Comparison of ENCODE assay signal across 17 mouse cellular contexts in the genomic region with DNA sequence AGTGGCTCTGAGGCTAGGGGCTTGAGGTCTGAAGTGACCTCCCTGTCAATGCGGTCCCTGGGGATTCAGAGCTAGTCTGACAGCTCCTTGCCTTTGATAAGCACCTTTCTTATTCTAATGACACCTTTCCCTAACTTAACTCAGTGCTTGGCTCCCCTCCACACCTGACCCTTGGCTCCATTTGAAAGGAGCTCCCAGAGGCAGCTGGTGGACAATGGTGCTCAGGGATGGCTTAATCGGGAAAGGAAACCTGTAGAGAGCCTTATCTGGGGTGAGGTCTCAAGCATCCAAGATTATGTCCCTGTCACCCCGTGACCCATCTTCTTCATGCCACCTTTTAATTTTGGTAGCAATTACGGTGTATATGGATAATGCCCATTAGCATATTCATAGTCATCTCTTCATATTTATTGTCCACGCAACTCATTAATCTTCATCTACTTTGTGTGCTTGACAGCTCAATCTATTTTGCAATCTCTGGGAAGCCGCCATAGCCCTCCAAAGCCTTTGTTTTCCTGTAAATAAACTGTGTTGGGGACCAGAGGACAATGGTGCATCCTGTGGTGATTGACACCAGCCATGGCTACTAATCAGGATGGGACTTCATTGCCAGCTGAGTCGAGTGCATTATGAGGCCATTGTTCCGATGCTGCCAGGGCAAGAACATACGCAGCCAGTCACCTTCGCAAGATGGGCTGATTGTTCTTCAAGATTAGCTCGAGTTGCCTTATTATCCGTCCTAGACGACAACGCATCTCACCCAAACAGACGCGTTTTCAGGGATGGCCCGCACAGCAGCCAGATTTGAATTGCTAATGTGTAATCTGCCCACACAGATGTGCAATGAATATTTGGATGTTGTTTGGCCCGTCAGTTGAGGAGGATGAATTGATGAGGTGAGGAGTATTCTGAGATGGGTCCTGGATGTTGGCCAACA. TPM values are rescaled to one million over a fixed set of nuclear protein-coding genes. Genes with fewer than 3 reads are reported as not detected.
A peak's percentile ranks its signal among the peaks of the same experiment; 100 is the strongest.
DNase-seq lines count a peak whose midpoint lies in the region; ATAC-seq lines count a peak whose summit lies in the region.
"Had no signal": no experiment of that assay in that cellular context is flagged by ENCODE, and none has a peak within 500 bp of the region (broad histone marks: within the 10 kb centered on the region; RNA-seq: fewer than 3 reads in every experiment).

No protein-coding gene starts in this region.

- 0 out of 2 replicates have a peak overlapping the region, but pooled peaks have one; percentile 8 for H3K4me2 ChIP-seq in forebrain, embryonic 12.5 days
- no peak overlapping the region for H3K4me2 ChIP-seq in forebrain, embryonic 11.5 days (ENCODE audit: low read depth, low read length, severe bottlenecking)
- no peak overlapping the region for H3K4me2 ChIP-seq in neural tube, embryonic 11.5 days (ENCODE audit: low read depth)
- H3K4me2 ChIP-seq in neural tube, embryonic 15.5 days: no peak overlapping the region
- peak overlapping the region; percentile 10; the same call in 1 of the 2 replicates for H3K4me2 ChIP-seq in hindbrain, embryonic 14.5 days (replicated peaks)
- H3K4me2 ChIP-seq in midbrain, embryonic 14.5 days (ENCODE audit: low read length): 0 out of 2 replicates have a peak overlapping the region, but pooled peaks have one; percentile 22
- H3K4me2 ChIP-seq: forebrain, embryonic 15.5 days; lung, embryonic 15.5 days had no signal

- H3K36me3 ChIP-seq in forebrain, embryonic 12.5 days (replicated peaks): no peaks in the 10 kb centered on the region
- no peaks in the 10 kb centered on the region for H3K36me3 ChIP-seq in forebrain, embryonic 11.5 days (ENCODE audit: control insufficient read depth, insufficient read depth, low read length)
- no peaks in the 10 kb centered on the region for H3K36me3 ChIP-seq in neural tube, embryonic 11.5 days (ENCODE audit: control insufficient read depth, insufficient read depth, low read length)
- no peaks in the 10 kb centered on the region for H3K36me3 ChIP-seq in neural tube, embryonic 15.5 days
- H3K36me3 ChIP-seq in hindbrain, embryonic 14.5 days (replicated peaks; ENCODE audit: control insufficient read depth, insufficient read depth): no peaks in the 10 kb centered on the region
- H3K36me3 ChIP-seq in midbrain, embryonic 14.5 days (ENCODE audit: control insufficient read depth, insufficient read depth, low read length): no peaks in the 10 kb centered on the region
- H3K36me3 ChIP-seq: forebrain, embryonic 15.5 days; lung, embryonic 15.5 days had no signal

- no peak overlapping the region for H3K4me3 ChIP-seq in forebrain, embryonic 12.5 days (replicated peaks)
- H3K4me3 ChIP-seq in forebrain, embryonic 11.5 days (ENCODE audit: low read depth, low read length): no peak overlapping the region
- H3K4me3 ChIP-seq in neural tube, embryonic 11.5 days (ENCODE audit: low read depth, low read length): no peak overlapping the region
- no peak overlapping the region for H3K4me3 ChIP-seq in neural tube, embryonic 15.5 days (replicated peaks)
- no peak overlapping the region for H3K4me3 ChIP-seq in hindbrain, embryonic 14.5 days (replicated peaks; ENCODE audit: low read length)
- H3K4me3 ChIP-seq in midbrain, embryonic 14.5 days (replicated peaks; ENCODE audit: low read depth, low read length): no peak overlapping the region
- H3K4me3 ChIP-seq: forebrain, embryonic 15.5 days; lung, embryonic 15.5 days; myocyte had no signal

- DNase-seq in forebrain, embryonic 11.5 days (ENCODE audit: low spot score): no peak
- DNase-seq in neural tube, embryonic 11.5 days (ENCODE audit: low spot score): peak; percentile 32
- peak; percentile 36 for DNase-seq in hindbrain, embryonic 14.5 days (ENCODE audit: low spot score)
- peak; percentile 37 for DNase-seq in midbrain, embryonic 14.5 days
- DNase-seq in layer of hippocampus, adult 11-12 months (ENCODE audit: low spot score): no peak
- DNase-seq: adrenal gland, adult 2 months; cerebellum, adult 11 months; cerebellum, postnatal 25 days; kidney, adult 9 months; kidney, postnatal 4 days had no signal

- ATAC-seq in forebrain, embryonic 12.5 days (ENCODE audit: low FRiP score): no peak
- no peak for ATAC-seq in forebrain, embryonic 11.5 days (replicated peaks; ENCODE audit: low FRiP score)
- no peak for ATAC-seq in neural tube, embryonic 11.5 days (ENCODE audit: insufficient read depth, low FRiP score, low TSS enrichment)
- no peak for ATAC-seq in neural tube, embryonic 15.5 days (ENCODE audit: low FRiP score)
- peak; percentile 60; the same call in 1 of the 2 replicates for ATAC-seq in hindbrain, embryonic 14.5 days (ENCODE audit: low FRiP score)
- ATAC-seq in midbrain, embryonic 14.5 days (ENCODE audit: low FRiP score, low TSS enrichment): no peak; the same call in 1 of the 2 replicates
- ATAC-seq in granulocyte monocyte progenitor cell, adult 5-6 weeks (replicated peaks; ENCODE audit: poor library complexity, severe bottlenecking): no peak
- ATAC-seq: CD4-positive, CD25-positive, alpha-beta regulatory T cell, adult 4 months; forebrain, embryonic 15.5 days had no signal

- no peak overlapping the region for H3K27ac ChIP-seq in forebrain, embryonic 12.5 days
- no peak overlapping the region for H3K27ac ChIP-seq in forebrain, embryonic 11.5 days (ENCODE audit: low read depth, low read length)
- no peak overlapping the region for H3K27ac ChIP-seq in neural tube, embryonic 11.5 days (ENCODE audit: low read depth, low read length)
- no peak overlapping the region for H3K27ac ChIP-seq in neural tube, embryonic 15.5 days (replicated peaks)
- peak overlapping the region; percentile 40; the same call in 1 of the 2 replicates for H3K27ac ChIP-seq in hindbrain, embryonic 14.5 days
- H3K27ac ChIP-seq in midbrain, embryonic 14.5 days (replicated peaks; ENCODE audit: low read depth, low read length): no peak overlapping the region
- H3K27ac ChIP-seq: forebrain, embryonic 15.5 days; lung, embryonic 15.5 days had no signal

- WGBS in forebrain, embryonic 12.5 days: 14% methylated on average over 18 of the region's 18 CpGs
- 20% methylated on average over 18 of the region's 18 CpGs for WGBS in forebrain, embryonic 11.5 days
- 17% methylated on average over 18 of the region's 18 CpGs for WGBS in neural tube, embryonic 11.5 days
- 10% methylated on average over 18 of the region's 18 CpGs for WGBS in neural tube, embryonic 15.5 days
- WGBS in hindbrain, embryonic 14.5 days: 10% methylated on average over 18 of the region's 18 CpGs
- WGBS in midbrain, embryonic 14.5 days: 13% methylated on average over 18 of the region's 18 CpGs

- no peaks in the 10 kb centered on the region for H3K9me3 ChIP-seq in forebrain, embryonic 12.5 days
- no peaks in the 10 kb centered on the region for H3K9me3 ChIP-seq in forebrain, embryonic 11.5 days (ENCODE audit: control insufficient read depth, low read length)
- no peaks in the 10 kb centered on the region for H3K9me3 ChIP-seq in neural tube, embryonic 11.5 days (ENCODE audit: control insufficient read depth, low read length)
- H3K9me3 ChIP-seq in neural tube, embryonic 15.5 days (replicated peaks): no peaks in the 10 kb centered on the region
- no peaks in the 10 kb centered on the region for H3K9me3 ChIP-seq in hindbrain, embryonic 14.5 days (ENCODE audit: control insufficient read depth, low read length)
- H3K9me3 ChIP-seq in midbrain, embryonic 14.5 days (ENCODE audit: control insufficient read depth, low read length): no peaks in the 10 kb centered on the region
- H3K9me3 ChIP-seq: forebrain, embryonic 15.5 days; lung, embryonic 15.5 days had no signal

- no peaks in the 10 kb centered on the region for H3K27me3 ChIP-seq in forebrain, embryonic 12.5 days
- H3K27me3 ChIP-seq in forebrain, embryonic 11.5 days (ENCODE audit: control insufficient read depth, insufficient read depth, low read length): no peaks in the 10 kb centered on the region
- H3K27me3 ChIP-seq in neural tube, embryonic 11.5 days (ENCODE audit: control insufficient read depth, insufficient read depth, low read length): no peaks in the 10 kb centered on the region
- H3K27me3 ChIP-seq in neural tube, embryonic 15.5 days (replicated peaks): no peaks in the 10 kb centered on the region
- H3K27me3 ChIP-seq in hindbrain, embryonic 14.5 days (ENCODE audit: control insufficient read depth, insufficient read depth, low read length): no peaks in the 10 kb centered on the region
- no peaks in the 10 kb centered on the region for H3K27me3 ChIP-seq in midbrain, embryonic 14.5 days (ENCODE audit: control insufficient read depth, insufficient read depth, low read length)
- H3K27me3 ChIP-seq: forebrain, embryonic 15.5 days; lung, embryonic 15.5 days had no signal

- H3K9ac ChIP-seq in forebrain, embryonic 12.5 days: no peak overlapping the region
- H3K9ac ChIP-seq in forebrain, embryonic 11.5 days (ENCODE audit: low read length): no peak overlapping the region
- no peak overlapping the region for H3K9ac ChIP-seq in neural tube, embryonic 11.5 days (ENCODE audit: low read length)
- no peak overlapping the region for H3K9ac ChIP-seq in neural tube, embryonic 15.5 days (replicated peaks)
- H3K9ac ChIP-seq in hindbrain, embryonic 14.5 days: no peak overlapping the region
- H3K9ac ChIP-seq in midbrain, embryonic 14.5 days (replicated peaks; ENCODE audit: low read length): no peak overlapping the region
- H3K9ac ChIP-seq: forebrain, embryonic 15.5 days; lung, embryonic 15.5 days had no signal

- H3K4me1 ChIP-seq in forebrain, embryonic 12.5 days: peaks cover 6% of the 10 kb centered on the region
- H3K4me1 ChIP-seq in forebrain, embryonic 11.5 days (replicated peaks; ENCODE audit: control insufficient read depth, insufficient read depth, low read length): 0 out of 2 replicates have a peak, but pooled peaks cover 2% of the 10 kb centered on the region
- H3K4me1 ChIP-seq in neural tube, embryonic 11.5 days (ENCODE audit: control insufficient read depth, insufficient read depth, low read length): no peaks in the 10 kb centered on the region
- peaks cover 4% of the 10 kb centered on the region; the same call in 1 of the 2 replicates for H3K4me1 ChIP-seq in neural tube, embryonic 15.5 days
- peaks cover 8% of the 10 kb centered on the region; the same call in 1 of the 2 replicates for H3K4me1 ChIP-seq in hindbrain, embryonic 14.5 days (replicated peaks; ENCODE audit: control insufficient read depth, insufficient read depth, low read length)
- 0 out of 2 replicates have a peak, but pooled peaks cover 4% of the 10 kb centered on the region for H3K4me1 ChIP-seq in midbrain, embryonic 14.5 days (ENCODE audit: control insufficient read depth, insufficient read depth, low read length)
- H3K4me1 ChIP-seq: lung, embryonic 15.5 days had no signal

RNA-seq across cellular contexts. Expression of a gene that starts 24.3 kb away (rescaled TPM):
- polyA plus RNA-seq in forebrain, embryonic 12.5 days (2016; fragmentation: Nextera tagmentation; extraction: Ambion mirVana): 136 and 143 TPM in 2 replicates
- polyA plus RNA-seq in forebrain, embryonic 11.5 days (2014; fragmentation: Nextera tagmentation; extraction: Ambion mirVana): 103 and 112 TPM in 2 replicates
- polyA plus RNA-seq in neural tube, embryonic 11.5 days (2014; fragmentation: Nextera tagmentation; extraction: Ambion mirVana): 150 and 162 TPM in 2 replicates
- polyA plus RNA-seq in neural tube, embryonic 15.5 days (2015; fragmentation: Nextera tagmentation; extraction: Ambion mirVana): 310 and 364 TPM in 2 replicates
- 370 and 390 TPM in 2 replicates for polyA plus RNA-seq in hindbrain, embryonic 14.5 days (2014; fragmentation: Nextera tagmentation; extraction: Ambion mirVana)
- 311 and 339 TPM in 2 replicates for polyA plus RNA-seq in midbrain, embryonic 14.5 days (2014; fragmentation: Nextera tagmentation; extraction: Ambion mirVana)
- total RNA-seq in granulocyte monocyte progenitor cell, adult 5-6 weeks (2014; fragmentation: Nextera tagmentation): 37.3 and 49.6 TPM in 2 replicates
- 18.8 and 21.5 TPM in 2 replicates for total RNA-seq in granulocyte monocyte progenitor cell, adult 5-6 weeks (2017)

RNA-seq across cellular contexts. Expression of a gene that starts 24.6 kb away (rescaled TPM):
- polyA plus RNA-seq in forebrain, embryonic 12.5 days (2016; fragmentation: Nextera tagmentation; extraction: Ambion mirVana): 299 and 325 TPM in 2 replicates
- polyA plus RNA-seq in forebrain, embryonic 11.5 days (2014; fragmentation: Nextera tagmentation; extraction: Ambion mirVana): 328 and 341 TPM in 2 replicates
- polyA plus RNA-seq in neural tube, embryonic 11.5 days (2014; fragmentation: Nextera tagmentation; extraction: Ambion mirVana): 350 and 400 TPM in 2 replicates
- polyA plus RNA-seq in neural tube, embryonic 15.5 days (2015; fragmentation: Nextera tagmentation; extraction: Ambion mirVana): 272 and 296 TPM in 2 replicates
- polyA plus RNA-seq in hindbrain, embryonic 14.5 days (2014; fragmentation: Nextera tagmentation; extraction: Ambion mirVana): 247 and 266 TPM in 2 replicates
- polyA plus RNA-seq in midbrain, embryonic 14.5 days (2014; fragmentation: Nextera tagmentation; extraction: Ambion mirVana): 258 and 296 TPM in 2 replicates
- 823 and 839 TPM in 2 replicates for total RNA-seq in granulocyte monocyte progenitor cell, adult 5-6 weeks (2014; fragmentation: Nextera tagmentation)
- total RNA-seq in granulocyte monocyte progenitor cell, adult 5-6 weeks (2017): 356 and 361 TPM in 2 replicates

Comparison
In these comparisons a context has a peak if more than half of its experiments do, and no peak if none do; other contexts are left out.
1. H3K4me2 ChIP-seq: peak in forebrain, embryonic 12.5 days (single experiment), hindbrain, embryonic 14.5 days (single experiment) and midbrain, embryonic 14.5 days (single experiment); none in forebrain, embryonic 11.5 days (single experiment), neural tube, embryonic 11.5 days (single experiment) and neural tube, embryonic 15.5 days (single experiment).
2. DNase-seq: peak in neural tube, embryonic 11.5 days (single experiment), hindbrain, embryonic 14.5 days (single experiment) and midbrain, embryonic 14.5 days (single experiment); none in forebrain, embryonic 11.5 days (single experiment) and layer of hippocampus, adult 11-12 months (single experiment).